Mouse (Mus musculus): Measurements from ENCODE around the gene Gm3591. TPM values are rescaled to one million over a fixed set of nuclear protein-coding genes. Genes with fewer than 3 reads are reported as not detected.
"Not testable (repeated sequence)": the region's sequence is repeated elsewhere in the genome, so short reads cannot be mapped to it uniquely, and the experiment has no call there.

Gene Gm3591
- polyA plus RNA-seq (2015; fragmentation: Nextera tagmentation; extraction: Ambion mirVana): 1.9 and 3.8 TPM in 2 replicates

DNA sequence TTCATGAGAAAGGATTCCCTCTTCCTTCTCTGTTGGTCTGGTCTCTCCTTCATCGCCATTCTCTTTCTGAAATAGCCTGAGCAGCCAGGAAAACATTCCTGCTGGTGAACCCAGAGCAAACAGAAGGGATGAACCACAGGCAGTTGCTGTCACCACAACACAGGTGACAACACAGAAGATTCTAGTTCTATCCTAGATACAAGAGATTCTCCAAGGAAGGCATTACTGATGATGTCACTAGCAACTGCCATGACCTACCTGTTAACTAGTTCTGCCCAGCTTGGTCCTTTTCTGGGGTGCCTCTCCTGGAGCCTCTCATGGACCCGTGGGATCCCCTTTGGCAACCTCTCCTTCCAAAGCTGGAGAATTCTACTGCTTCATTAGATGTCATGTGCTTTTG, at the start of gene Gm3591:
Gm3591 (minus strand) TSS at position 101 of the 400 bp plus-strand sequence.
- not testable (repeated sequence) for H3K27ac ChIP-seq (replicated peaks); ATAC-seq (ENCODE audit: extremely low read depth, insufficient number of reproducible peaks, low FRiP score, low TSS enrichment); H3K4me1 ChIP-seq; H3K27me3 ChIP-seq (replicated peaks); H3K9ac ChIP-seq; H3K4me3 ChIP-seq; H3K36me3 ChIP-seq; H3K4me2 ChIP-seq; H3K9me3 ChIP-seq
- WGBS: no CpG with 5 or more reads among the region's 2 CpGs

GRCm38 (mm10) chr14:6444511-6444910, 32.2 kb upstream of the Gm3591 start, which contains the start of gene Gm3594:
Gene Gm3594, minus strand, starts transcription at chr14:6444611.
- not testable (repeated sequence) for H3K9ac ChIP-seq; H3K27me3 ChIP-seq (replicated peaks); ATAC-seq (ENCODE audit: extremely low read depth, insufficient number of reproducible peaks, low FRiP score, low TSS enrichment); H3K4me2 ChIP-seq; H3K27ac ChIP-seq (replicated peaks); H3K4me1 ChIP-seq; H3K36me3 ChIP-seq; H3K9me3 ChIP-seq; H3K4me3 ChIP-seq
- WGBS: no CpG with 5 or more reads among the region's 4 CpGs

GRCm38 (mm10) chr14:6440774-6441173, 28.5 kb upstream of the Gm3591 start:
- not testable (repeated sequence) for H3K4me3 ChIP-seq; H3K4me2 ChIP-seq; H3K27me3 ChIP-seq (replicated peaks); H3K27ac ChIP-seq (replicated peaks); H3K4me1 ChIP-seq; H3K9me3 ChIP-seq; ATAC-seq (ENCODE audit: extremely low read depth, insufficient number of reproducible peaks, low FRiP score, low TSS enrichment); H3K36me3 ChIP-seq; H3K9ac ChIP-seq
- 77% methylated on average over 1 of the region's 4 CpGs for WGBS

DNA sequence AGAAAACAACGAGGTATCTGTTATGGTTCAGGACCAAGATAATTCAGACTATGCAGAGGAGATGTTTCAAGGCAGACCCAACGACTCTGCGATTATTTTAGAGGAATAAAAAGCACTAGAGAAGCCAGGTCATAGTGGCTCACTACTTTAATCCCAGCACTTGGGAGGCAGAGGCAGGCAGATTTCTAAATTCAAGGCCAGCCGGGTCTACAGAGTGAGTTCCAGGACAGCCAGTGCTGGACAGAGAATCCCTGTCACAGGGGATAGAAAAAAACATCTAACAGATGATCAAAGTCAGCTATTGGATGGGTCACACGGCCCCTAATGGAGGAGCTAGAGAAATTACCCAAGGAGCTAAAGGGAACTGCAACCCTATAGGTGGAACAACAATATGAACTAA, 27.9 kb upstream of the Gm3591 start:
- WGBS: 90% methylated on average over 1 of the region's 5 CpGs
- not testable (repeated sequence) for H3K4me1 ChIP-seq; H3K36me3 ChIP-seq; H3K4me2 ChIP-seq; H3K27me3 ChIP-seq (replicated peaks); H3K9ac ChIP-seq; H3K4me3 ChIP-seq; H3K9me3 ChIP-seq; ATAC-seq (ENCODE audit: extremely low read depth, insufficient number of reproducible peaks, low FRiP score, low TSS enrichment); H3K27ac ChIP-seq (replicated peaks)

DNA sequence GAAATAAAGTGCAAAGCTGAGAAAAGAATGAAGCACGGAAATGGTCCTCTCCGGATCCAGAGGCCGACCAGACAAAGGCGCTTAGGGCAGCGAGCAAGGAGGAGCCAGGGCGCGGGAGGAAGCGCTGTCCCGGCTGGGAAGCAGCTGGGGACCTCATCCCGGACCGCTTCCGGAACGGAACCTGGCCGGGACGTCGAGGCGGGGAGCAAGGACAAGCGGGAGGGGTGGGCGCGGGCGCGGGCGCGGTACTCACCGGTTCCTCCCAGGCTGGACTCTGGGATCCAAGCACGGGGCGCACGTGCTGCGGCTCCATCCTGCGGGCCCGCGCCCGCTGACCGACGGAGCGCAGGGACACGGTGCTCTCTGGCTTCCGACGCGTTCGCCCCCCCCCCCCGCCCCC, 14.5 kb upstream of the Gm3591 start:
- H3K9me3 ChIP-seq; H3K27me3 ChIP-seq (replicated peaks); H3K9ac ChIP-seq; ATAC-seq (ENCODE audit: extremely low read depth, insufficient number of reproducible peaks, low FRiP score, low TSS enrichment); H3K36me3 ChIP-seq; H3K27ac ChIP-seq (replicated peaks); H3K4me1 ChIP-seq: not testable (repeated sequence)
- whole genome bisulfite sequencing: 6% methylated on average over 9 of the region's 42 CpGs
- Histone ChIP-seq H3K4me3 (peak overlapping the region; percentile 43), H3K4me2 (peak overlapping the region; percentile 61)

- ATAC-seq (ENCODE audit: extremely low read depth, insufficient number of reproducible peaks, low FRiP score, low TSS enrichment): not testable (repeated sequence)
Measured at GRCm38 (mm10) chr14:6426353-6426752, 14.1 kb upstream of the Gm3591 start.

GRCm38 (mm10) chr14:6390219-6390618, 22.1 kb downstream of the Gm3591 start, which contains the start of gene Gm16440:
Gene Gm16440, minus strand, starts transcription at chr14:6390319.
- not testable (repeated sequence) for H3K9me3 ChIP-seq; H3K9ac ChIP-seq; H3K4me3 ChIP-seq; ATAC-seq (ENCODE audit: extremely low read depth, insufficient number of reproducible peaks, low FRiP score, low TSS enrichment); H3K4me1 ChIP-seq; H3K27me3 ChIP-seq (replicated peaks); H3K36me3 ChIP-seq; H3K4me2 ChIP-seq; H3K27ac ChIP-seq (replicated peaks)
- 81% methylated on average over 2 of the region's 4 CpGs for WGBS

More at GRCm38 (mm10) chr14:6426353-6426752, 14.1 kb upstream of the Gm3591 start:
- Histone ChIP-seq H3K4me2 (peak overlapping the region; percentile 61), H3K4me3 (peak overlapping the region; percentile 43), H3K9ac (0 out of 2 replicates have a peak overlapping the region, but pooled peaks have one; percentile 28)
- not testable (repeated sequence) for H3K27ac ChIP-seq (replicated peaks); H3K9me3 ChIP-seq; H3K4me1 ChIP-seq; H3K36me3 ChIP-seq; H3K27me3 ChIP-seq (replicated peaks)
- 12% methylated on average over 22 of the region's 22 CpGs for WGBS

Other genes starting within 250 kb of the Gm3591 start
- not detected in 2 replicates for gene Gm21560, start 193.2 kb downstream of the Gm3591 start, polyA plus RNA-seq (2015; fragmentation: Nextera tagmentation; extraction: Ambion mirVana)
- 2.6 and 3.0 TPM in 2 replicates for gene Gm3411, start 125.2 kb downstream of the Gm3591 start, polyA plus RNA-seq (2015; fragmentation: Nextera tagmentation; extraction: Ambion mirVana)
- 0.32 and 0.36 TPM in 2 replicates for gene Gm21103, start 107.6 kb downstream of the Gm3591 start, polyA plus RNA-seq (2015; fragmentation: Nextera tagmentation; extraction: Ambion mirVana)
- not detected in 2 replicates for gene Gm3618, start 68.8 kb downstream of the Gm3591 start, polyA plus RNA-seq (2015; fragmentation: Nextera tagmentation; extraction: Ambion mirVana)
- gene Gm16440, start 22.2 kb downstream of the Gm3591 start, polyA plus RNA-seq (2015; fragmentation: Nextera tagmentation; extraction: Ambion mirVana): not detected in 2 replicates
- gene Gm3594, start 32.1 kb upstream of the Gm3591 start, polyA plus RNA-seq (2015; fragmentation: Nextera tagmentation; extraction: Ambion mirVana): not detected in 2 replicates
- not detected in 2 replicates for gene Gm8356, start 124.8 kb upstream of the Gm3591 start, polyA plus RNA-seq (2015; fragmentation: Nextera tagmentation; extraction: Ambion mirVana)
- 0.74 and 0.82 TPM in 2 replicates for gene Gm3629, start 178.1 kb upstream of the Gm3591 start, polyA plus RNA-seq (2015; fragmentation: Nextera tagmentation; extraction: Ambion mirVana)
- gene Gm3460, start 209.9 kb upstream of the Gm3591 start, polyA plus RNA-seq (2015; fragmentation: Nextera tagmentation; extraction: Ambion mirVana): not detected in 2 replicates

Data from heart, embryonic 13.5 days (tissue).